In the genomic region with DNA sequence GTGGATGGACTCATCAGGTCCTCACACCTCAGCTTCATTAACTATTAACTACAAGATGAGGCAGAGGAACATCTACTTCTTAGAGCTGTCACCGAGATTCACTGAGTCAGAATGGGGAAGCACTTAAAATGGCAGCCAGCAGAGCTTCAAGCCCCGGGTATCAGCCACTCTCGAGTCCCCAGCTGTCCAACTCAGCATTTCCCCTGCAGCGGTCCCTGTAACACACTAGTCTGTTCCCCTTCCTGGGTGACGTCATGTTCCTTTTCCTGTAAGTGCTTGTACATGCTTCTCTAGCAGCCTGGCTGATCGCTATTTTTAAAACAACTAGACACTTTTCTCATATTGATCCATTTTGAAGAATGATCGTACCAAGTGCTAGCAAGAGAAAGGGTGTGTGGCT, we compare ENCODE assay signal across 8 mouse cellular contexts. TPM values are rescaled to one million over a fixed set of nuclear protein-coding genes. Genes with fewer than 3 reads are reported as not detected.
DNase-seq lines count a peak whose midpoint lies in the region.

No protein-coding gene starts in this region.

- peak; percentile 33 to 56 for DNase-seq in adrenal gland, adult (ENCODE audit: inconsistent age in 2 of 2, low spot score in 1 of 2)
- DNase-seq in adrenal gland, postnatal 25 days: no peak
- DNase-seq in CD8-positive naive resting alpha-beta T cell, adult 2 months (ENCODE audit: low read depth in 2 of 2, low spot score in 2 of 2): peak; percentile 55 to 63
- peak; percentile 63 to 68 for DNase-seq in heart, postnatal 10 days
- peak; percentile 57 for DNase-seq in lung, postnatal 10 days
- peak; percentile 49 to 73 for DNase-seq in thymus, adult 18-20 months
- DNase-seq in urinary bladder, postnatal 10 days (ENCODE audit: low spot score): no peak
- no peak for DNase-seq in MN1 (ENCODE audit: low spot score)

- intact Hi-C loops in heart, postnatal 10 days (cut with DNase I): no loop called here

RNA-seq across cellular contexts. Expression of a gene that starts 8.6 kb away (rescaled TPM):
- 170 and 172 TPM in 2 replicates for total RNA-seq in adrenal gland, postnatal 25 days (2021)
- 100 to 1,000 TPM; 213 to 219 TPM for total RNA-seq in heart, postnatal 10 days (2021)

RNA-seq across cellular contexts. Expression of a gene that starts 32.9 kb away (rescaled TPM):
- not detected in 2 replicates for total RNA-seq in adrenal gland, postnatal 25 days (2021)
- total RNA-seq in heart, postnatal 10 days (2021): not detected

RNA-seq across cellular contexts. Expression of a gene that starts 51.0 kb away (rescaled TPM):
- total RNA-seq in adrenal gland, postnatal 25 days (2021): not detected in 2 replicates
- not detected for total RNA-seq in heart, postnatal 10 days (2021)

RNA-seq across cellular contexts. Expression of a gene that starts 57.2 kb away (rescaled TPM):
- total RNA-seq in adrenal gland, postnatal 25 days (2021): 157 and 183 TPM in 2 replicates
- 100 to 1,000 TPM; 103 to 109 TPM for total RNA-seq in heart, postnatal 10 days (2021)

RNA-seq across cellular contexts. Expression of a gene that starts 57.4 kb away (rescaled TPM):
- total RNA-seq in adrenal gland, postnatal 25 days (2021): 65.2 and 75.9 TPM in 2 replicates
- 100 to 1,000 TPM; 205 to 211 TPM for total RNA-seq in heart, postnatal 10 days (2021)

Comparison
In these comparisons a context has a peak if more than half of its experiments do, and no peak if none do; other contexts are left out.
1. DNase-seq: peak in adrenal gland, adult (2 of 2), CD8-positive naive resting alpha-beta T cell, adult 2 months (2 of 2), heart, postnatal 10 days (2 of 2), lung, postnatal 10 days (single experiment) and thymus, adult 18-20 months (2 of 2); none in adrenal gland, postnatal 25 days (single experiment), urinary bladder, postnatal 10 days (single experiment) and MN1 (single experiment).